Mouse (Mus musculus): ENCODE results near the gene Ahcyl1.
A peak's percentile ranks its signal among the peaks of the same experiment; 100 is the strongest.

The Ahcyl1 gene

DNA sequence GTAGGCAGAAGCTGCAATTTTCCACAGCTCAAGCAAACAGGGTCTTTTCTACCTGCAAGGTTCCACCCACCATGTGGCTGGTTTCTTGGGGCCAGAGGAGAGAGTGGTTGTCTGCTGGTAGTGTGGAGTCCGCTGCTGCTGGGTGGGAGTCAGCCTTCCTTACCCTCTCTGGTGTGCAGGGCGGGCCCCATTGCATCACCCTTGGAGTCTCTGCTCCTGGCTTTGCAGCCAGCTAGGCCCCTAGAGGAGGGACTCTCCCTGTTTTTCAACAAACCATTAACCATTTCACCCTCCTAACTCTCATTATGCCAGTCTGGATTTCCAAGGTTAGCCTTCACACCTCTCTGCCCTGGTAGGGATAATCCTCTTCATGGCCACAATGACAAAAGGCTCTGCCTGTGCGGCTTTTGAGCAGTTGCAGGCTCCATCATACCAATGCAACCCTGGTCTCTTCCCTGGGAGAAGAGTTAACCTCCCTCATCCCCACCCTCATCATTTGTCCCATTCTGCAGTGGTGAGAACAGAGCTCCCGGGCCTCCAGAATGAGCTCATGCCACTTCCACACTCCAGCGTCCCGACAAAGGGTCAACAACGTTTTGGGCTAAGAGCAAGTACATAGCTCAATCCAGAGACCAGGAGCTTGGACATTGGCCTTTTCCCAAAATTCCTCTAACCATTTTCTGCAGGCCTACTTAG is 7.5 kb upstream of the Ahcyl1 start:
- no peak for DNase-seq

DNA sequence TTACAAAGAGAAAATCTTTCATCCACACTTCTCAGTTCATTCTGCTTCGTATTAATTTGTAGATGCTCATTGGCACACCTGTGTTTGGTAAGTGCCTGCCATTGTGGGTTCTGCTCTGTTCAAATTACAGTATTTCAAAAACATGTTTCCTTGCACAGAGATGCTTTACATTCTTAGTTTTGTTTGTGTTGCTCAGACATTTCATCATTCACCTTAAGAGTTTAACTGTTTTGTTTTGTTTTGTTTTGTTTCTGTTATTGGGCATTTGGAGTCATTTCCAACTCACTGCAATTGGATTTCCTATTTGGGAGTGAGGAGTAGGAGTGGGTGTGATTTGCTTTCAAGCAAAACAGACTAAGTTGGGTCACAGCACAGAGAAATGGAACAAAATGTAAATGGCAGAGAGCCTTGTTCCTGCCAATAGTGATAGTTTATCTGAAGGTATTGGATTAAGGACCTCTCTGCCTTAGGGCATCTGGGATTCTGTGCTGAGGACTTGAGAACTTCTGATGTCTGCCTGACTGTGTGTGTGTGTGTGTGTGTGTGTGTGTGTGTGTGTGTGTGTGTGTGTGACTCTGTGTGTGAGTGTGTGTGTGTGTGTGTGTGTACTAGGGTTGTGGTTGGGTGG is 5.5 kb upstream of the Ahcyl1 start:
- DNase-seq: no peak

- DNase-seq: no peak
Observed at GRCm38 (mm10) chr3:107700625-107701024, 4.3 kb upstream of the Ahcyl1 start.

- DNase-seq: no peak
Observed at GRCm38 (mm10) chr3:107696910-107697309, 550 bp upstream of the Ahcyl1 start.

DNA sequence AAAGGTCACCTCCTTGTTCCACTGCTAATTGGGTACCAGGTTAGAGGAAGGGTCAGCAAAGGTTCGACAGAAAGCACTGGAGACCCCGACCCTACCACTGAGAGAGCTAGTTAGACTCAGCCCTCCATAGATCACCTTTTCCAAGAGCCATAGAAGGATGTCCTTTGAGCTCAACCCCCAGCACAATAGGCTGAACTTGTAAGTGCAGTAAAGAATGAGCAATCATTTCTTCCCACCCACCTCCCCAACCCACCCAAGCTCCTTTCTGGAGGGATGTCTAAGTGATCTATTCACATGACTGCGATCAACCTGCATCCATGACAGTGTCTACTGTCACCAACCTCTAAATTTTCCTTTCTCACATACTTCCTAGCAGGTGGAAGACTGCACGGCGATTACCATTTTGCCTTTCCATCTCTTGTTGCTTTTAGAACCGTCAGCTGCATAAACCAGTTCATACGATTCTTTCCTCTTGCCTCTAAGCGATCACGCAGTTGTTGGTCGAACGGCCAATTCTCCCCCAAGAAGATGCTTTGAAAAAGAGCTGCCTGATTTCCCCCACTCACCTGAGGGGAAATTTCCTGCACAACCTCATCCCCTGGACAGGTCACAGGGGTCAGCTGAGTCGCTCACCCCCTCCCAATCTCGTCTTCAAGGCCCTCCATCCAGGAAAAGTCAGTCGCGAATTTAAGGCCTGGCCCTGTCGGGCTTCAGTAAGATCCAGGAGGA is 977 bp downstream of the Ahcyl1 start:
- DNase-seq: no peak

DNA sequence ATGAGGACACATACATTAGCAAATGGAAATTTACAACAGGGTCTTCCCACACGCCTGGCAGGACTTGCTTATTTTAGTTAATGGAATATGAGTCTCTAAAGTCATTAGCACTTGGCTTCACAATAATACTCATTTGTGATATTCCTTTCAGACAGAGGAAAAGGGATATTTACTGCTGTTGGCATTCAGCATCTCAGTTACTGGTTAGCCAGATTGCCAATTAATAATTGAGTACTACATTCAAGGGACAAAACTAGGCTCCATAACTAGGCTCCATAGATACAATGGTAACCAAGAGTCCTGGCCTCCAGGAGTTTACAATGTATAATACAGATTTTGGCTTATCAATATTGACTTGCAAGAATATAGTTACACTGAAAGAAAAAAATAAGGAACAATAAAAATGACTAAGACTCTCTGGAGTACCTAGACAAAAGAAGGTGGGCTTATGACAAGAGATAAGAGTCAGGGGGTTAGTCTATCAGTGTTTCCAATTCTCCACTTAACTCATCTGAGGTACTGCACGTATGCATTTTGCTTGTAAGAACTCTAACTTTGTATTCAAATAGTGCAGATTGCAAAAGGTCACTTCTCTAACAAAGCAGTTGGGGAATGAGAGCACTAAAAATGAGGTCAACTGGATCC is 2.0 kb downstream of the Ahcyl1 start:
- DNase-seq: no peak

DNA sequence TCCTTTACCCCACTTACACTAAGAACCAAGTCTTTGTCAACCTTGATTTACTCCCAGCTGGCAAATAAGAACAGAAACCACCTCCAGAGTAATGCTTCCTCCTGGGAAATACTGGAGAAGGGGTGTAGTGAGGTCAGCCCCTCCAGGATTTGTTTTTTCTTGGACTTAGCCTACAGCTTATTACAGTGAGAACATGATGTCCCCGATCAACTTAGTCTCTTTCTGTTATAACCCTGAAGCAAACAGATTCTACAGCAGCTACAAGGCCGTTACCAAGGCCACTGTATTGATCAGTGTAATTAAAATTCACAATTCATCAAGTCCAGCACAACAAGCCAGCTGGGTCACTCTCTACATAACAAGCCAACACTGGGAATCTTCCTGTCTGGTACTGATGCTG is 6.0 kb downstream of the Ahcyl1 start:
- no peak for DNase-seq

GRCm38 (mm10) chr3:107689245-107689644 is 7.1 kb downstream of the Ahcyl1 start:
- no peak for DNase-seq

- DNase-seq: no peak
Observed at GRCm38 (mm10) chr3:107688236-107688635, 8.1 kb downstream of the Ahcyl1 start.

- DNase-seq: no peak
Observed at GRCm38 (mm10) chr3:107686276-107686977, 9.9 kb downstream of the Ahcyl1 start.

GRCm38 (mm10) chr3:107685652-107686051 is 10.7 kb downstream of the Ahcyl1 start:
- DNase-seq: no peak

GRCm38 (mm10) chr3:107683587-107683986 is 12.8 kb downstream of the Ahcyl1 start:
- no peak for DNase-seq

GRCm38 (mm10) chr3:107680790-107681576 is 15.4 kb downstream of the Ahcyl1 start:
- DNase-seq: peak; percentile 41

GRCm38 (mm10) chr3:107671509-107671908 is 24.9 kb downstream of the Ahcyl1 start:
- no peak for DNase-seq

- no peak for DNase-seq
Observed at GRCm38 (mm10) chr3:107670500-107670899, 25.9 kb downstream of the Ahcyl1 start.

DNA sequence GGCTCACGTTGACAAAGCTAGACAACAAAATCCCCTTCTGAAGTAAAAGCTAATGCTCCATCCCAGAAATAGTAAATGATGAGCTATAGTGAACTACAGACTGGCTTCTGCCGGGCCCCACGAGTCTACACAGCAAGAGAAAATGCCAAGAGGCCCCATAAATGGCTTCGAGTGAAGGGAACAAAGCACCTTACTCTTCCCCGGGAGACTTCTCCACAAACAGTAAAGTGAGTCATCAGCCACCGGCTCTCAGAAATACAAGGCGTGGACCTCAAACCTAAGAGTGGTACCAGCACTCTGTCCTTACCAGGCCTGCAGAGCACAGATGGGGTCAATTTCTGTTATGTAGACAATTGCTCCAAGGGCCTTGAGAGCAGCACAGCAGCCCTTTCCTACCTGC is 27.6 kb downstream of the Ahcyl1 start:
- DNase-seq: no peak

DNA sequence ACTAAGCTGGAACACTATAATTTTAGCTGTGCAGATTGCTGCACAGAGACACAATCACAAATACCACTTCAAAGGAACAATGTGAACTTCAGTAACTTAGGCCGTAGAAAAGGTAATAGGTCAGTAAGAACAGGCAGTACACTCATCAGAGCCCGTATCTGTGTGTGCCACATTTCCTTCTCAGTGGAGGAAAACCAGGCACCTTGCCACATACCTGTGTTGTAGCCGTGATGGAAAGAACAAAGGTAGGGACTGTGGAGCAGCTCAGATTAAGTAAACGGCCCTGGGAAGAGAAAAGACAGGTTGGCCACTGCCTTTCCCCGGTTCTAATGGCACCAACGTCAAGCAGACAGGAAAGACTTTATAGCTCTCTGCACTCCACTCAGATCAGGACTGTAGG is 28.9 kb downstream of the Ahcyl1 start:
- no peak for DNase-seq

GRCm38 (mm10) chr3:107664641-107665040 is 31.7 kb downstream of the Ahcyl1 start:
- no peak for DNase-seq

- no peak for DNase-seq
Observed at GRCm38 (mm10) chr3:107659000-107659399, 37.4 kb downstream of the Ahcyl1 start.

DNA sequence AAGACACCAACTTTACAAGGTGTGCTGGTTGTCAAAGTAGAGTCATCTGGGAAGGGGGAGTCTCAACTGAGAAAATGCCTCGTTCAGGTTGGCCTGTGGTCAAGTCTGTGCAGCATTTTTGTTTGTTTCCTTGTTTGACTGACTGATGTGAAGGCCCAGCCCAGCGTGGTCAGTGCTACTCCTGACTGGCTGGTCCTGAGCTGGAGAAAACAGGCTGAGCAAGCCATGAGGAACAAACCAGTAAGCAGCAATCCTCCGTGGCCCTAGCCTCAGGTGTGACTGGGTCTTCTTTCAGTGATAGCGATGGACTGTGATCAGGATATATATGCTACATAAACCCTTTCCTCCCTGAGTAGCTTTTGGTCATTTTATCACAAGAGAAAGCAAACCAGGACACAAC is 39.5 kb downstream of the Ahcyl1 start:
- DNase-seq: no peak

DNA sequence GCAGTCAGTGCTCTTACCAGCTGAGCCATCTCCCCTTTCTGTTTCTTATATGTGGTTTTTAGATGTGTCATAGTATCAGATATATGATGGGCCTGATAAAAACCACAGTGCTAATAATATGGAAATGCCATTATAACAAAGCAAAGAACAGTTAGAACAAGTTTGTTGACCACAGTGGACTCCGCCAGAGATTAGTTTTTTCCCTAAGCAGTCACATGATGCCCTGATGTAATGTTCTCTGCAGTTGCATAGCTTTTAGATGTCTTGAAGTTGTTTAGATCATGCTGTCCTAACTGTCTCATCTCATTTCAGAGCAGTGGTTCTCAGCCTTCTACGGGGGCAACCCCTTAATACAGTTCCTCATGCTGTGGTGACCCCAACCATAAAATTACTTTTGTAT is 40.2 kb downstream of the Ahcyl1 start:
- no peak for DNase-seq

DNA sequence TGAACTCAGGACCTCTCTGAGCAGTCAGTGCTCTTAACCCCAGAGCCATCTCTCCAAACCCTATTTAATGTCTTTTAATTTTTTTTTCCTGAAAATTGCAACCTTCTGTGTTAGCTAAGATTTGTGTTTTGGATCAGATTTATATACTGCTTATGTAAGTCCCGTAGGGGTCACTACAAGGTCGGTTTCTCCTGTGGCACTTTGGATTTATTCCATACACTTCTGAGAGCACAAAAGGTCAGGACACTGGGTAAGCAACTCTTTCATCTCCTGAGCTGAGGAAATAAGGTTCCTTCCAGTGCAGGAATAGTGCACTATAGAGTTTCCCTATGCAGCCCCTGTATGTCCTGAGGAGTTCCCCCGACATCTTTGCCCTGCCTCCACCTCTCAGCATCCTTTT is 40.9 kb downstream of the Ahcyl1 start:
- DNase-seq: no peak
